Mouse (Mus musculus) thymus, adult 2 months (tissue): ENCODE data around the gene Arhgdig.

Experiments used
- CTCF ChIP-seq: fragments of 200-500 bp; IDR thresholded peaks from 2 replicates; pipeline ENCODE4 v1.5.1; 2012; ENCODE audit warnings: mild to moderate bottlenecking, control low read depth, low read length, moderate library complexity, borderline replicate concordance; ENCODE audit not compliant: control insufficient read depth, poor library complexity, insufficient read depth; ENCODE audit errors: extremely low read depth
- POLR2A ChIP-seq: fragments of 200-500 bp; IDR thresholded peaks from 2 replicates; pipeline ENCODE4 v1.6.1; 2012; ENCODE audit warnings: mild to moderate bottlenecking, low read length, control low read depth, moderate library complexity; ENCODE audit not compliant: control insufficient read depth, poor library complexity, insufficient read depth; ENCODE audit errors: extremely low read depth

GRCm38 (mm10) chr17:26202737-26203136, 4.8 kb downstream of the Arhgdig start, which contains the start of gene Rgs11:
- TF ChIP-seq CTCF (no peak), POLR2A (no peak)
